Mouse (Mus musculus) thymus, adult 2 months (tissue): Measurements from ENCODE around the gene Spert.

ENCODE experiments used
- CTCF ChIP-seq: fragments of 200-500 bp; IDR thresholded peaks from 2 replicates; pipeline ENCODE4 v1.5.1; 2012; ENCODE audit warnings: mild to moderate bottlenecking, control low read depth, low read length, moderate library complexity, borderline replicate concordance; ENCODE audit not compliant: control insufficient read depth, poor library complexity, insufficient read depth; ENCODE audit errors: extremely low read depth
- POLR2A ChIP-seq: fragments of 200-500 bp; IDR thresholded peaks from 2 replicates; pipeline ENCODE4 v1.6.1; 2012; ENCODE audit warnings: mild to moderate bottlenecking, low read length, control low read depth, moderate library complexity; ENCODE audit not compliant: control insufficient read depth, poor library complexity, insufficient read depth; ENCODE audit errors: extremely low read depth

DNA sequence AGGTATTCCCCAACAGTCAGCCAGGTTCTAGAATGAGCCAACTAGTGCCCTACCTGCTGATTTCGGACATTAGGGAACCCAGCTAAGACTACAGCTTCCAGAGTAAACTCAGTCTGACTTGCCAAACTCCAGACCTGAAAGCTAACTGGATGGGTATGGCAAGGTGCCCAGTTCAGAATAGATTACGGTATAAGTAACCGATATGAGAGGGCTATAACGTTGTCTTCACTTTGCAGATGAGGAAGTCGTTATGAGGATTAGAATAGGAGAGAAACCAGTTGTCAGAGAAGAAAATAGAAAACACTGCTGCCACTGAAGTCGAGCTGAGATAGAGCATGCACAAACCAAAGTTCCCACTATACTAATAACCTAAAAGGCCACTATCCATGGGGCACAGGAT lies 13.9 kb downstream of the Spert start:
- no peak for TF ChIP-seq CTCF
- no peak for TF ChIP-seq POLR2A
